Mouse (Mus musculus) CD4-positive naive resting alpha-beta T cell, adult 57 days (primary cell): Measurements from ENCODE around the gene Pls1. TPM values are rescaled to one million over a fixed set of nuclear protein-coding genes. Genes with fewer than 3 reads are reported as not detected.

Source experiments
- total RNA-seq: library from RNA; stranded (reverse); gene quantifications from one replicate; pipeline ENCODE4 v1.2.4, GENCODE M21; 2023

The Pls1 gene
- not detected for total RNA-seq

DNA sequence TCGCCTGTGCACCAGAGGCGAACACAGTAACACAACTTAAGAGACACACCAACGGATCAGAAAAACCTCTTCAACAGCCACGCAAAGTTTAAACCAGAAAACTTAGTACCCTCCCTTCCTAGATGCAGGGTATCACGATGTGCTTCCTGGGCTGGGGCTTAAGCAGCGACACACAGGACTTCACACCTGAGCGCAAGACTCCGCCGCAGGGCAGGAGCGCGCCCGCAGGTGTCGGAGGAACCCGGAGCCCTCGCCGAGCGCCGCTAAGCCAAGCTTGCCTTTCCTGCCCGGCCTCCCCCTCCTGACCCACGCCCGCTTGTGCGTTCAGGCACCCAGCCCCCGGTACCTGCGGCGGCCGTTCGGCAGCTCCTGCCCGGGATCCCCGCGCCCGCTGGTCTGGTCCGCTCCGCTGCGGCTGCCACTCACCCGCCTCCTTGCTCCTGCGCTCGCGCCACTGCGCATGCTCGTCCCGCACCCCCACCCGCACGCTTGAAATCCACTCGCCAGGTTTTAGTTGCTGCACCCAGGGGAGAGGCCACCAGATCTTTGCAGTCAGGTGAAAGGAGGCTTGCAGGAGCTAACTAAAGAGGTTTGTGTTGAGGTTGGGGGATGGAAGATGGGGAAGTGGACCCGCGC lies at the start of gene Pls1:
Gene Pls1 (minus strand): TSS at position 487 of the 636 bp plus-strand sequence.

DNA sequence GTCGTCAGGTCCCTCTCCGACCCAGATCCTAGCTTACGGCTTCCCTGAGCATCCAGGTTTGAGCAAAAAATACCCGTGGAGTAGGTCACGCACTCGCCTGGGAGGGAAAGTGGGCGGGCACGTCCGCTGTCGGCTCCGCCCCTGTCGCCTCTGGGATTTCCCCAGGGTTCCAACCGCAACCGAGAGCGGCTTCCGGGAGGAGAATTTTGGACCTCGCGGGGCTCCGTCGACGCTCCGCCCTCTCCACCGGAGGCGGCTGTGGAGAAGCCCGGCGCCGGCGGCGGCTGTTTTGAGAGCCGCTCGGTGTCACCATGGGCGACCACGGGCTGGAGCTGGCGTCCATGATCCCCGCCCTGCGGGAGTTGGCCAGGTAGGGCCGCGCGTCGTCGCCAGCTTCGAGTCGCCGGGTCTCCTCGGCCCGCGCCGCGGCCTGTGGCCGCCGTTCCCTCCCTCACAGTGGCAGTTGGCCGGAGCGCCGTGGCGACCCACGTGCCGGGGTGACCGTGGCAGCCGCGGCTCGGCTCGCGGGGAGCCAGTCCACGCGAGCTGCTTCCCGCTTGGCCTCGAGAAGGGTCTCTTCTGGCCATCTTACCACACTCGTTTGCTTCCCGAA lies 12.4 kb upstream of the Pls1 start, which contains the start of gene Atr:
Gene Atr (plus strand): TSS at position 184 of the 613 bp plus-strand sequence.

DNA sequence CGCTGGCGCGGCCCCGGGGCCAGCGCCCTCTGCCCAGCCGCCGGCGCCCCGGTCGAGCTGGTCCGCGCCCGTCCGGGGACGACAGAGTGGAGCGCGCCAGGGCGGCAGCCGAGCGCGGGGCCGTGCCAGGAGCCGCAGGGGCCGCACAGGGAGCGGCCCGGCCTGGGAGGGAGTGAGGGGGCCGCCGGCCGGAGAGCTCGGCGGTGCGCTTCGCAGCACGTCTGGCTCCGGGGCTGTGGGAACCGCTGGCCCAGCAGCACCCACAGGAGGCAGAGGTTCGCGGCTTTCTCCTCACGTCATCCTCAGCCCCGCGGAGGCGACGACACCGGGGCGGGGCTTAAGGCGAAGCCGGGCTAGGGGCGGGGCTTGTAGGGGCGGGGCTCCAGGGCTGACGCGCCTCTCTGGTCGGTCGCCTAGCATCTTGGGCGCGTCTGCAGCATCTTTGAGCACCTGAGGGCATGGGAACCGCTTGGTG lies 95.0 kb downstream of the Pls1 start, which contains the start of gene Trpc1:
Gene Trpc1 (minus strand): TSS at position 339 of the 475 bp plus-strand sequence.

Other genes starting within 250 kb of the Pls1 start
- gene Pcolce2, start 207.7 kb downstream of the Pls1 start, total RNA-seq, result 0.12 TPM
- gene Trpc1, start 94.9 kb downstream of the Pls1 start, total RNA-seq, result 0.44 TPM
- 23.1 TPM for gene Atr, start 12.3 kb upstream of the Pls1 start, total RNA-seq
- 57.3 TPM for gene Xrn1, start 109.4 kb upstream of the Pls1 start, total RNA-seq